Mouse (Mus musculus): Measurements from ENCODE around the gene 4930404N11Rik. TPM values are rescaled to one million over a fixed set of nuclear protein-coding genes. Genes with fewer than 3 reads are reported as not detected.
A peak's percentile ranks its signal among the peaks of the same experiment; 100 is the strongest.

4930404N11Rik gene
- total and polyA plus RNA-seq, 2 experiments from 2014 or later: 0.68 TPM; not detected in 1

- peaks cover 28% of the 10 kb centered on the region for H3K36me3 ChIP-seq (replicated peaks; ENCODE audit: control insufficient read depth, insufficient read depth, low read length)
- H3K27ac ChIP-seq (ENCODE audit: low read depth): no peak overlapping the region
These were observed 24.4 kb upstream of the 4930404N11Rik start for GRCm38 (mm10) chr10:81389801-81390677.

GRCm38 (mm10) chr10:81389373-81389772, 23.8 kb upstream of the 4930404N11Rik start:
- TF ChIP-seq CTCF (IDR thresholded peaks at IDR 0.05; ENCODE audit: low read depth) (no peak), EP300 (IDR thresholded peaks at IDR 0.05; ENCODE audit: low read depth) (no peak)
- 35% methylated on average over 3 of the region's 3 CpGs for WGBS
- no peaks in the 10 kb centered on the region for H3K27me3 ChIP-seq (ENCODE audit: control insufficient read depth, insufficient read depth, low read length)
- no peaks in the 10 kb centered on the region for H3K9me3 ChIP-seq (replicated peaks; ENCODE audit: control insufficient read depth, low read length)
- no peak overlapping the region for H3K4me2 ChIP-seq (ENCODE audit: low read depth, low read length)
- no peak overlapping the region for H3K27ac ChIP-seq (ENCODE audit: low read depth)
- ATAC-seq (ENCODE audit: insufficient read depth, low read depth): no peak
- H3K4me3 ChIP-seq (ENCODE audit: low read depth, low read length): no peak overlapping the region
- peaks cover 24% of the 10 kb centered on the region for H3K4me1 ChIP-seq (ENCODE audit: control insufficient read depth, insufficient read depth)
- H3K9ac ChIP-seq (replicated peaks; ENCODE audit: low read depth, low read length): no peak overlapping the region
- H3K36me3 ChIP-seq (replicated peaks; ENCODE audit: control insufficient read depth, insufficient read depth, low read length): peaks cover 28% of the 10 kb centered on the region
- no peak for DNase-seq (ENCODE audit: low spot score)

More at GRCm38 (mm10) chr10:81389801-81390677, 24.4 kb upstream of the 4930404N11Rik start:
- no peak for DNase-seq (ENCODE audit: low spot score)
- TF ChIP-seq EP300 (IDR thresholded peaks at IDR 0.05; ENCODE audit: low read depth) (no peak), CTCF (IDR thresholded peaks at IDR 0.05; ENCODE audit: low read depth) (peak; percentile 88)
- Histone ChIP-seq H3K4me3 (ENCODE audit: low read depth, low read length) (no peak overlapping the region), H3K4me1 (ENCODE audit: control insufficient read depth, insufficient read depth) (peaks cover 21% of the 10 kb centered on the region), H3K27me3 (ENCODE audit: control insufficient read depth, insufficient read depth, low read length) (no peaks in the 10 kb centered on the region), H3K4me2 (ENCODE audit: low read depth, low read length) (no peak overlapping the region), H3K9me3 (replicated peaks; ENCODE audit: control insufficient read depth, low read length) (no peaks in the 10 kb centered on the region), H3K9ac (replicated peaks; ENCODE audit: low read depth, low read length) (0 out of 2 replicates have a peak overlapping the region, but pooled peaks have one; percentile 7)
- WGBS: 58% methylated on average over 23 of the region's 23 CpGs
- ATAC-seq (ENCODE audit: insufficient read depth, low read depth): peak; percentile 70

- Histone ChIP-seq H3K36me3 (replicated peaks; ENCODE audit: control insufficient read depth, insufficient read depth, low read length) (peaks cover 28% of the 10 kb centered on the region), H3K9me3 (replicated peaks; ENCODE audit: control insufficient read depth, low read length) (no peaks in the 10 kb centered on the region), H3K4me1 (ENCODE audit: control insufficient read depth, insufficient read depth) (peaks cover 21% of the 10 kb centered on the region), H3K9ac (replicated peaks; ENCODE audit: low read depth, low read length) (no peak within 1 kb of the TSS), H3K4me3 (ENCODE audit: low read depth, low read length) (no peak within 1 kb of the TSS), H3K4me2 (ENCODE audit: low read depth, low read length) (no peak within 1 kb of the TSS), H3K27ac (ENCODE audit: low read depth) (no peak within 1 kb of the TSS), H3K27me3 (ENCODE audit: control insufficient read depth, insufficient read depth, low read length) (no peaks in the 10 kb centered on the region)
- WGBS: 86% methylated on average over 5 of the region's 5 CpGs
- TF ChIP-seq CTCF (IDR thresholded peaks at IDR 0.05; ENCODE audit: low read depth): no peak
- TF ChIP-seq EP300 (IDR thresholded peaks at IDR 0.05; ENCODE audit: low read depth): no peak
- no peak for ATAC-seq (ENCODE audit: insufficient read depth, low read depth)
- DNase-seq (ENCODE audit: low spot score): no peak
These were observed 23.0 kb upstream of the 4930404N11Rik start, which contains the start of gene Gm48552 for GRCm38 (mm10) chr10:81388505-81389055. Gene Gm48552, plus strand, starts transcription at chr10:81389005.

- Histone ChIP-seq H3K4me1 (ENCODE audit: control insufficient read depth, insufficient read depth) (peaks cover 13% of the 10 kb centered on the region), H3K9me3 (replicated peaks; ENCODE audit: control insufficient read depth, low read length) (no peaks in the 10 kb centered on the region), H3K27me3 (ENCODE audit: control insufficient read depth, insufficient read depth, low read length) (no peaks in the 10 kb centered on the region), H3K36me3 (replicated peaks; ENCODE audit: control insufficient read depth, insufficient read depth, low read length) (peaks cover 28% of the 10 kb centered on the region), H3K9ac (replicated peaks; ENCODE audit: low read depth, low read length) (no peak overlapping the region), H3K27ac (ENCODE audit: low read depth) (no peak overlapping the region), H3K4me3 (ENCODE audit: low read depth, low read length) (no peak overlapping the region), H3K4me2 (ENCODE audit: low read depth, low read length) (no peak overlapping the region)
- TF ChIP-seq CTCF (IDR thresholded peaks at IDR 0.05; ENCODE audit: low read depth): no peak
- TF ChIP-seq EP300 (IDR thresholded peaks at IDR 0.05; ENCODE audit: low read depth): no peak
- 92% methylated on average over 20 of the region's 20 CpGs for WGBS
- ATAC-seq (ENCODE audit: insufficient read depth, low read depth) (no peak), DNase-seq (ENCODE audit: low spot score) (no peak)
These were observed 22.1 kb upstream of the 4930404N11Rik start for GRCm38 (mm10) chr10:81387716-81388115.

GRCm38 (mm10) chr10:81385603-81386306, 20.1 kb upstream of the 4930404N11Rik start:
- 69% methylated on average over 22 of the region's 22 CpGs for WGBS
- H3K9ac ChIP-seq (replicated peaks; ENCODE audit: low read depth, low read length): no peak overlapping the region
- H3K9me3 ChIP-seq (replicated peaks; ENCODE audit: control insufficient read depth, low read length): no peaks in the 10 kb centered on the region
- no peaks in the 10 kb centered on the region for H3K27me3 ChIP-seq (ENCODE audit: control insufficient read depth, insufficient read depth, low read length)
- H3K36me3 ChIP-seq (replicated peaks; ENCODE audit: control insufficient read depth, insufficient read depth, low read length): peaks cover 28% of the 10 kb centered on the region
- no peak overlapping the region for H3K27ac ChIP-seq (ENCODE audit: low read depth)
- H3K4me1 ChIP-seq (ENCODE audit: control insufficient read depth, insufficient read depth): peaks cover 12% of the 10 kb centered on the region
- DNase-seq (ENCODE audit: low spot score) (no peak), ATAC-seq (ENCODE audit: insufficient read depth, low read depth) (no peak)
- no peak overlapping the region for H3K4me2 ChIP-seq (ENCODE audit: low read depth, low read length)
- no peak overlapping the region for H3K4me3 ChIP-seq (ENCODE audit: low read depth, low read length)
- no peak for TF ChIP-seq CTCF (IDR thresholded peaks at IDR 0.05; ENCODE audit: low read depth)
- no peak for TF ChIP-seq EP300 (IDR thresholded peaks at IDR 0.05; ENCODE audit: low read depth)

Data from heart, postnatal 0 days (tissue).